Mouse (Mus musculus): ENCODE measurements around the gene Calcoco2. TPM values are rescaled to one million over a fixed set of nuclear protein-coding genes. Genes with fewer than 3 reads are reported as not detected.
"Not testable (repeated sequence)": the region's sequence is repeated elsewhere in the genome, so short reads cannot be mapped to it uniquely, and the experiment has no call there.

Calcoco2 gene
- polyA plus RNA-seq, 1 experiment from 2014 or later, result not detected

- H3K4me2 ChIP-seq (replicated peaks); H3K4me3 ChIP-seq (replicated peaks); ATAC-seq; H3K4me1 ChIP-seq (replicated peaks); H3K27ac ChIP-seq; H3K9me3 ChIP-seq; H3K36me3 ChIP-seq; H3K27me3 ChIP-seq (replicated peaks); H3K9ac ChIP-seq: not testable (repeated sequence)
- 72% methylated on average over 3 of the region's 3 CpGs for WGBS
Observed at GRCm38 (mm10) chr11:96116925-96117324, 5.2 kb upstream of the Calcoco2 start.

GRCm38 (mm10) chr11:96116116-96116515 is 4.4 kb upstream of the Calcoco2 start:
- H3K27me3 ChIP-seq (replicated peaks), result no peaks in the 10 kb centered on the region
- no peak for ATAC-seq
- no peaks in the 10 kb centered on the region for H3K9me3 ChIP-seq
- no peak overlapping the region for H3K4me3 ChIP-seq (replicated peaks)
- H3K27ac ChIP-seq, result no peak overlapping the region
- no peak overlapping the region for H3K4me2 ChIP-seq (replicated peaks)
- H3K4me1 ChIP-seq (replicated peaks), result no peaks in the 10 kb centered on the region
- no peaks in the 10 kb centered on the region for H3K36me3 ChIP-seq
- WGBS, result 87% methylated on average over 3 of the region's 3 CpGs
- H3K9ac ChIP-seq, result no peak overlapping the region

GRCm38 (mm10) chr11:96115416-96115815 is 3.7 kb upstream of the Calcoco2 start:
- ATAC-seq, result no peak
- WGBS, result 89% methylated on average over 6 of the region's 6 CpGs

DNA sequence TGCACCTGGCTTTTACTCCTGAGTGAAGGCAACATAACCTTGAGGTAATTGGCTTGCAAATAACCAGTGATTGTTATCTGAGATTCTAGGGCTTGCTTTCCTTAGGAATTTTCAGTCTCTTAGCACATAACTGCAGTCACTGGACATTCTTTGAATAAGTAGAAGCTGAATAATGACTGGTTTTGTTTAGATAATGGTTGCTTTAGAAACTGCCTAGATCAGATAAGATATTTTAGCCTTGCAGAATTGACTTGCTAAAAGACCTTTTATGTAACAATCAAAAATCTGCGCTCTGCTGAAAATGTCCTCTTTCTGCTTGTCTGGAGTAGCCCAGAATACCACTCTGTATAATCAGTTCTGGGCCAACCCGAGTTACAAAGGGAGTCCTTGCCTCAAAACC is 2.3 kb upstream of the Calcoco2 start:
- no peaks in the 10 kb centered on the region for H3K27me3 ChIP-seq (replicated peaks)
- no peak overlapping the region for H3K27ac ChIP-seq
- 41% methylated on average over 2 of the region's 2 CpGs for WGBS
- no peaks in the 10 kb centered on the region for H3K9me3 ChIP-seq
- H3K36me3 ChIP-seq, result no peaks in the 10 kb centered on the region
- H3K4me1 ChIP-seq (replicated peaks), result no peaks in the 10 kb centered on the region
- no peak overlapping the region for H3K4me3 ChIP-seq (replicated peaks)
- ATAC-seq, result no peak
- no peak overlapping the region for H3K9ac ChIP-seq
- H3K4me2 ChIP-seq (replicated peaks), result no peak overlapping the region

More at GRCm38 (mm10) chr11:96115416-96115815, 3.7 kb upstream of the Calcoco2 start:
- H3K36me3 ChIP-seq, result no peaks in the 10 kb centered on the region
- H3K27ac ChIP-seq, result no peak overlapping the region
- H3K9ac ChIP-seq, result no peak overlapping the region
- H3K9me3 ChIP-seq, result no peaks in the 10 kb centered on the region
- no peaks in the 10 kb centered on the region for H3K4me1 ChIP-seq (replicated peaks)
- H3K4me2 ChIP-seq (replicated peaks), result no peak overlapping the region
- H3K27me3 ChIP-seq (replicated peaks), result no peaks in the 10 kb centered on the region
- H3K4me3 ChIP-seq (replicated peaks), result no peak overlapping the region

GRCm38 (mm10) chr11:96110950-96111349 is 814 bp downstream of the Calcoco2 start:
- H3K4me2 ChIP-seq (replicated peaks); ATAC-seq; H3K4me3 ChIP-seq (replicated peaks); H3K27ac ChIP-seq; H3K4me1 ChIP-seq (replicated peaks); H3K36me3 ChIP-seq; H3K27me3 ChIP-seq (replicated peaks); H3K9ac ChIP-seq; H3K9me3 ChIP-seq: not testable (repeated sequence)
- WGBS, result 62% methylated on average over 2 of the region's 2 CpGs

DNA sequence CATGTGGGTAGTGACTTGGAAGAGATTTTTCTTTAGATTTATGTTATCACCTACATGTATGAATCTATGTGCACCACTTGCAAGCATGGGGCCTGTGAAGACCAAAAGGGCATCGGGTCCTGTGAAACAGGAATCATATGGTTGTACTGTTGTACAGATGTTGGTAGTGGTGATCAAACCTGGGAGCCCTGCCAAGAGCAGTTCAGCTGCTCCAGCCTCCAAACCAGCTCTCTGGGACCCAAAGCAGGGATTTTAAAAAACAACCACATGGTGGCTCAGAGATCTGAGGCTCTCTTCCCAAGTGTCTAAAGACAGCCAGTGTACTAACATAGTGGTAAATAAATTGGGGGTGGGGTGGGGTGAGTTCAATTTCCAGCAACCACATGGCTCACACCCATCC is 3.4 kb downstream of the Calcoco2 start:
- no peaks in the 10 kb centered on the region for H3K9me3 ChIP-seq
- no peak overlapping the region for H3K27ac ChIP-seq
- no peaks in the 10 kb centered on the region for H3K36me3 ChIP-seq
- H3K27me3 ChIP-seq (replicated peaks), result no peaks in the 10 kb centered on the region
- no peak overlapping the region for H3K9ac ChIP-seq
- no peak overlapping the region for H3K4me2 ChIP-seq (replicated peaks)
- no peak overlapping the region for H3K4me3 ChIP-seq (replicated peaks)
- H3K4me1 ChIP-seq (replicated peaks), result no peaks in the 10 kb centered on the region
- WGBS, result 82% methylated on average over 1 of the region's 1 CpGs
- ATAC-seq, result no peak

DNA sequence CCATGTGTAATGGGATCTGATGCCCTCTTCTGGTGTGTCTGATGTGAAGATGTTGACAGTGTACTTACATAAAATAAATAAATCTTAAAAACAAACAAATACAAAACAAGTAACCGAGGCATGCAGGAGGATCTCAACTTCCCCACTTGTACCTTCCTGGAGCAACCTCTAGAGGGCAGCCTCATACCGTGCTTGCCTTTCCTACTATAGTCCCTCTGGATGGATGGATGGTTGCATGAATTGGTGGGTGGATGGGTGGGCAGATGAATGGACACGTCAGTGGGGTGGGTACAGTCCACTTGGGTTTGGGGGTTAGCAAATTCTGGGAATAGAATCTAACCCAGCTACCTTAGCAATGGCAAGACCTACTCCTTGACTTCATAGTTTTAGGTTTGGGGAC is 18.4 kb downstream of the Calcoco2 start:
- Histone ChIP-seq H3K36me3 (no peaks in the 10 kb centered on the region), H3K9ac (no peak overlapping the region), H3K9me3 (no peaks in the 10 kb centered on the region), H3K27me3 (replicated peaks) (no peaks in the 10 kb centered on the region), H3K4me1 (replicated peaks) (no peaks in the 10 kb centered on the region), H3K27ac (no peak overlapping the region), H3K4me3 (replicated peaks) (no peak overlapping the region), H3K4me2 (replicated peaks) (no peak overlapping the region)
- ATAC-seq, result no peak; the same call in 1 of the 2 replicates
- 3% methylated on average over 3 of the region's 3 CpGs for WGBS

DNA sequence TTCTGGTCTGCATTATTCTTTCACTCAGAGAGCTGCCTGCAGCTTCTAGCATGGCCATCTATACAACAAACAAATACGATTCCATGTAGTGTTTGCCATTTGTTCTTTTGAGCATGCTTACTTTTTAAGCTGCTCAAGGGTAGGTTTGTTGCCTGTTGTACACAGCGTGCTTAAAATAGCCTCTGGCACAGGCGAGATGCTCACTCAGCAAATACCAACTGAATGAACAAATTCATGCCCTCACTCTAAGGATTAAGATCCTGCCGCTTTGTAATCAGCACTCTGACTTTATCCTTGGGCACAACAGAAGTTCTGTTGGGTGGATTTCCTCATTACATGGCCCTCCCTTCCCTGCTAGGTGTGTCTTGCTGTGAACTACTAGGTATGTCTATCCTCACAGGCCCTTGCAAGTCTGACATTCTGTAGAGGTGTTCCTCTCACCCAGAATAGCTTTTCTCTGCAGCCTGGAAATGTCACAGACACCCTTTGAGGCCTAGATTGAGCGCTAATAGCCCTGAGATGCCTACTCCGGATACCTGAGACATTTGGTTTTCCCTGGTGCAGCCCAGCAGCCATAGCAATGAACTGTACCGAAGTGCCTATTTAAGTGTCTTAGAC is 19.0 kb downstream of the Calcoco2 start:
- no peaks in the 10 kb centered on the region for H3K27me3 ChIP-seq (replicated peaks)
- H3K4me3 ChIP-seq (replicated peaks), result no peak overlapping the region
- no peaks in the 10 kb centered on the region for H3K9me3 ChIP-seq
- WGBS, result 45% methylated on average over 7 of the region's 7 CpGs
- no peak overlapping the region for H3K4me2 ChIP-seq (replicated peaks)
- H3K4me1 ChIP-seq (replicated peaks), result no peaks in the 10 kb centered on the region
- no peak overlapping the region for H3K27ac ChIP-seq
- H3K36me3 ChIP-seq, result no peaks in the 10 kb centered on the region
- no peak overlapping the region for H3K9ac ChIP-seq
- no peak for ATAC-seq

GRCm38 (mm10) chr11:96091073-96091472 is 20.7 kb downstream of the Calcoco2 start:
- Histone ChIP-seq H3K36me3 (no peaks in the 10 kb centered on the region), H3K27me3 (replicated peaks) (no peaks in the 10 kb centered on the region), H3K4me3 (replicated peaks) (no peak overlapping the region), H3K4me1 (replicated peaks) (no peaks in the 10 kb centered on the region), H3K9ac (no peak overlapping the region), H3K4me2 (replicated peaks) (no peak overlapping the region), H3K27ac (no peak overlapping the region), H3K9me3 (no peaks in the 10 kb centered on the region)
- ATAC-seq, result no peak
- 66% methylated on average over 2 of the region's 2 CpGs for WGBS

- Histone ChIP-seq H3K27me3 (replicated peaks) (no peaks in the 10 kb centered on the region), H3K4me2 (replicated peaks) (no peak overlapping the region), H3K4me3 (replicated peaks) (no peak overlapping the region), H3K9me3 (no peaks in the 10 kb centered on the region), H3K4me1 (replicated peaks) (no peaks in the 10 kb centered on the region), H3K36me3 (no peaks in the 10 kb centered on the region), H3K9ac (no peak overlapping the region), H3K27ac (no peak overlapping the region)
- no peak for ATAC-seq
- 91% methylated on average over 6 of the region's 6 CpGs for WGBS
Observed at GRCm38 (mm10) chr11:96087981-96088380, 23.8 kb downstream of the Calcoco2 start.

DNA sequence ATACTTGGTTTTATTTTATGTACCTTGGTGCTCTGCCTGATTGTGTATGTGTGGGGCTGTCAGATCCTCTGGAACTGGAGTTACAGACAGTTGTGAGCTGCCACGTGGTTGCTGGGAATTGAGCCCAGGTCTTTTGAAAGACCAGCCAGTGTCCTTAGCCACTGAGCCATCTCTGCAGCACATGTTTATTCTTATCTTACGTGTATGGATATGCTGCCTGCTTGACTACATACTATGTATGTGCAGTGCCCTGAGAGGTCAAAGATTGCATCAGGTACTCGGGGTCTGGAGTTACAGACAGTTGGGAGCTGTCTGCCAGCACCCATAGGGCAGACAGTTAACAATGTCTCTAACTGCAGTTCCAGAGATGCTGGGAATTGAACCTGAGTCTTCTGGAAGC is 29.1 kb downstream of the Calcoco2 start:
- H3K27me3 ChIP-seq (replicated peaks), result no peaks in the 10 kb centered on the region
- 70% methylated on average over 3 of the region's 3 CpGs for WGBS
- H3K36me3 ChIP-seq, result no peaks in the 10 kb centered on the region
- no peak overlapping the region for H3K4me2 ChIP-seq (replicated peaks)
- no peak for ATAC-seq
- no peaks in the 10 kb centered on the region for H3K4me1 ChIP-seq (replicated peaks)
- H3K4me3 ChIP-seq (replicated peaks), result no peak overlapping the region
- no peak overlapping the region for H3K9ac ChIP-seq
- no peaks in the 10 kb centered on the region for H3K9me3 ChIP-seq
- H3K27ac ChIP-seq, result no peak overlapping the region

DNA sequence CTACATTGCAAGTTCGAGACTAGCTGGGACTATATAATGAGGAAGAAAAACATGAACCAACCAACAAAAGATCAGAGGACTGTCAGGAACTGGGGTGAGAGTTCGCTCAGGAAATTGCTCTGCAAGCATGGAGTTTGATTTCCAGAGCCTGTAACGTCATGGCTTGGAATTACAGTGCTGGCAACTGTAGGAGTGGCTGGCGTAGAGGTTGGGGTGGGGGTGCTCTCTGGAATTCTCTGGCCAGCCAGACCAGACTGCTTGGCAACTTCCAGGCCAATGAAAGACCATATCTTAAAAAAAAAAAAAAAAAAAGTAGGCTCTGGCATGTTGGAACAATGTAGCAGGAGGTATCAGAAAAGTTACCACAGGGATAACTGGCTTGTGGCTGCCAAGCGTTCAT is 31.0 kb downstream of the Calcoco2 start:
- Histone ChIP-seq H3K9ac (no peak overlapping the region), H3K4me2 (replicated peaks) (no peak overlapping the region), H3K36me3 (no peaks in the 10 kb centered on the region), H3K4me3 (replicated peaks) (no peak overlapping the region), H3K27me3 (replicated peaks) (no peaks in the 10 kb centered on the region), H3K4me1 (replicated peaks) (no peaks in the 10 kb centered on the region), H3K9me3 (no peaks in the 10 kb centered on the region), H3K27ac (no peak overlapping the region)
- 80% methylated on average over 5 of the region's 5 CpGs for WGBS
- ATAC-seq, result no peak

DNA sequence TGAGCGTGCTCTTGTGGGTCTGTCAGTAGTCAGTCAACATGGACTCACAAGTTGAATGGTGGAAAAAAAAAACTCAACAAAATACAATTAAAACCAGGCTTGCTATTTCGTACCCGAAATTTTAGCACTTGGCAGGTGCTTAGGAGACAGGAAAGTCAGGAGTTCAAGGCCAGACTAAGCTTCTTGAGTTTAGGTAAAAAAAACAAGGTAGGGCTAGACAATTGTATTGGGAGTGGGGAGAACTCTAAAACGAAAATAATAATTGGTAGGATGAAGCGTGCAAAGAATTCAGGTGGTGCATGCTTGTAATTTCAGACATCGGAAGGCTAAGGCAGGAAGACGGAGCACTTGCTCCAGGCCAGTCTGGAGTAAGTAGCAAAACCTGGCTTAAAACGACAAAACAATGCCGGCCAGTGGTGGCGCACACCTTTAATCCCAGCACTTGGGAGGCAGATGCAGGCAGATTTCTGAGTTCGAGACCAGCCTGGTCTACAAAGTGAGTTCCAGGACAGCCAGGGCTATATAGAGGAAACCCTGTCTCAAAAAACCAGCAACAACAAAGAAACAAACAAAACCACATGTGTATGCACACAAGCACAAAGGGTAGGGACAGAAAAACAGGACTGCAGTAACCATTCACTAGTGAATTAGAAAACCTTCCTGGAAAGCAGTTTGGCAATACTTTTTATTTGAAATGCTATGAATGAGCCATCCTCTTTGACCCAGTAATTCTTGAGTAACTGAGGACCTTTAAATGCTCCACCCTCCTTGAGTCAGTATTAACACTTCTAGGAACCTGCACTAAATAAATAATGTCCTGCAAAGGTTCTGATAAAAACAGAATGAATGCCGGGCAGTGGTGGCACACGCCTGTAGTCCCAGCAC is 35.3 kb downstream of the Calcoco2 start:
- Histone ChIP-seq H3K4me2 (replicated peaks) (peak overlapping the region; percentile 53), H3K4me1 (replicated peaks) (peaks cover 8% of the 10 kb centered on the region; the same call in 1 of the 2 replicates), H3K27me3 (replicated peaks) (no peaks in the 10 kb centered on the region), H3K9ac (no peak overlapping the region), H3K36me3 (no peaks in the 10 kb centered on the region), H3K9me3 (no peaks in the 10 kb centered on the region), H3K27ac (peak overlapping the region; percentile 49; the same call in 1 of the 2 replicates), H3K4me3 (replicated peaks) (peak overlapping the region; percentile 19)
- no peak for ATAC-seq
- 63% methylated on average over 13 of the region's 13 CpGs for WGBS
